Mouse (Mus musculus) adrenal gland, adult 18-20 months (tissue): Measurements from ENCODE around the gene Ust. TPM values are rescaled to one million over a fixed set of nuclear protein-coding genes. Genes with fewer than 3 reads are reported as not detected.

ENCODE experiments used
- DNase-seq, 2 experiments: peaks; one replicate each; pipeline ENCODE4 v3.0.0; 2021 to 2022; ENCODE audit warnings: low spot score in 2 of 2
- total RNA-seq, 2 experiments: library from RNA; stranded (reverse); gene quantifications; 1 replicate in 1 of 2; 2 replicates in 1 of 2; pipeline ENCODE4 v1.2.3; 2021

Ust gene
- total RNA-seq, 2 experiments from 2014 or later, result 5.9 to 6.4 TPM

DNA sequence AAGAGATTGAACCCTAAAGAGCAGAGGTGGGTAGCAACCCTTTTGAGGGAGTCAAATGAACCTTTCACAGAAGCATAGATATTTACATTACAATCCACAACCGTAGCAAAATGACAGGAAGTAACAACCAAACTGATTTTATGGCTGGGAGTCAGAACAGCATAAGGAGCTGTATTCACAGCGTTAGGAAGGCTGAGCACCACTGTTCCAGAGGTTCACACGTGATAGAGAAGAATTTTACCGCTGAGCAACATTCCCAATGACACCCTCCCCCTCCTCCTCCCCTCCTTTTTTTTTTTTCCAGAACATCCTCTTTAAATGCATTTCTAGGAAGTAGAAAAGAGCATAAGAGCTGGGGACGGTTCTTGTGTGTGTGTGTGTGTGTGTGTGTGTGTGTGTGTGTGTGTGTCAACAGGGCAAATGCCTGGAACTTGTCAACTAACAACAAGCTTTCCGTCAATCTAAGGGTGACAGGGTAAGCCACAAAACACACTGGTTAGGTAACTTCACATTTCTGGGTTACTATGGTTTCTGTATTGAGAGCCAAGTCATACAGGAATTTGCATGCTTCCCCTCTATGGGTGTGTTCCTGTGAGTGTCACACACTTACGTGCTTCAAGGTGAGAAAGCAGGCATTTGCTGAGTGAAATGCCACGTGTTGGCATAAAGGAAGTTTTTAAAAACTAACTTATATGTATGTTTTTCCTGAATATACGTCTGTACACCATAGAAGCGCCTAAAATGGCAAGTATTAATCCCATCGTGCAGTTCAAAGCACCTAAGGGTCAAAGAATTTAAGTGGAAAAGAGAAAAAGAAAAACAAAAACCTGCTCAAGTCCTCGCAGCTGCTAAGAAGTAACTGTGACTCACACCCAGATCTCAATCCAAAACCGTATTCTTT is 13.0 kb downstream of the Ust start:
- DNase-seq, result no peak

DNA sequence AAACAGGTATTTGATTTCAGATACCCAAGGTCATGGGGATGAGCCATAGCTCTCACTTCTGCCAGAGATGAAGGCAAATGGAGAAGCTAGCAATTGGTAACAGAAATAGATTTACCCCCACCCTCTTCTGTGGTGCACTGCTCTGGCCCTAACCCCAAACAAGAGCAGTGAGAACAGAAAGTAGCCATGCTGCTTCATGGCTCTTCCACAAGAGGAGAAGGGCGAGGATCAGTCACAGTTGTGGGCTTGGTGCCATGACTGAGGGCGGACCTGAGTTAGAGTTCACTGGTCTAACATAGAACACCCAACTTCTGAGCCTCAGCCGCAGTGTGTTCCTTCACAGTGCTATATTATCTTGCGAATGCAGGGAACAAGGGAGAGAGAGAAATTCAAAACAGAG is 13.8 kb downstream of the Ust start:
- DNase-seq, result no peak

DNA sequence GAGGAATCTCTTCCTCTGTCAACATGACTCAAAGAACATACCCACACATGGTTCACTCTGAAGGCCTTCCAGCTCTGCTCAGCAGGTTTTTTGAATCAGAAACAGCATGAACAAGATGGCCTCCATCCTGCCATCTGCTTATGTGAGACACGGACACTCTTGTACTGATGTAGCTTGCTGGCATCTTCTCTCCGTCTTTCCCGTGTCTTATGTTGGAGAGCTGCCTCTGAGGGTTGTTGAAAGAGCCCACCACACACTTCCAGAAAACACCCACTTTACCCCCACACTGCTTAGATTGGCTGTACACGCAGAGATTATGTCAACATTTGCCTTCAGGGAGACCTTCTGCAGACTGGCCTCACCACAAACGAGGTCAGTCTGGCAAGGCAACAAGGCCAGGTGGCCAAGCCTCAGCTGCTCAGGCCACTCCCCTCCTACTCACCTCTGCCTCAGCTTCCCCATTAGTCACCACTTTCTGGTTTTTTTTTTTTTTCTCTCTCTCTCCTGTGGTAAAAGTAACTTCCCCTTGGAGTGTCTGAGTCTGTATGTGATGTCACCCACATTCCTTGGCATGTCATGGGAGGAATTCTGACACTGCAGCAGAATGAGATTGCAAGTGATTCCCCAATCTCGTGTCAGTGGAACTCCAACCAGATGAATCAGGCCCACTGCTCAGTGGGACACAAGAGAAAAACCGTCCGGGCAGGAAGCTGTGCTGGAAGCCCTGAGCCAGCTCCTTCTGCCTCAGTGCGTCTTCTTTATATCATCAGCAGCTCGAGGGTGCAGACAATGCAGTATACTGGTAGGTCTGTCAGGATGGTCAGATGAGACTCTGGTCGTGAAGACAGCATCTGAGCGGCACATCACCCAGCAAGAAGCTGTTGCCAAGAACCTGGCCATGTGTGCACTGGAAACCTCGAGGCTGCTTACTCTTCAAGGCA is 19.4 kb downstream of the Ust start:
- no peak for DNase-seq

DNA sequence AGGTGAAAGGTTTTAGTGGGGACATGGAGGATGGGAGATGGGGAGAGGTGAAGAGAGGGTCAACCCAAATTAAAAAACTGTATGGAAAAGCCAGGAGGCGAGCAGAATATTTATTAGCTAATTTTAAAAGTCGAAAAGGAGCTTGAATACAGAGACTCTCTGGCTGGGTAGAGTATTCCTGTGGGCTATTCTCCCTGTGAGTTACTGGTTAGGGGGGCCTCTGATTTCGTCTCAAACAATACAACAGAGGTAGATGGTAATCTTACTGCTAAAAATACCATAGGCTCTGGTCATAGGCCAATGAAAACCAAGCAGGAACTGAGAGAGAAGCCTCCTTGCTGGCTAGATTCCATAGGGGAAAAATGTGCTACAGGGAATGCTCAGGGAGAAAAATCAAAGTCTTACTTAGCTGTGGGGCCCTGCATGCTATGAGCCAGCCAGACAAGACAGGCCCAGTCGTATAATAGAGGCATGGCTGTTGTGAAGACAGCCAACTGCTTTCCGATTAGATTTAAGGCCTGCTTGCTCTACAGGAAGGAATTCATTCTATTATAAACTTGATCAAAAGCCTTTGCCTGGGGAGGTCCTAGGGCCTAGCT is 23.0 kb downstream of the Ust start:
- DNase-seq, result no peak

DNA sequence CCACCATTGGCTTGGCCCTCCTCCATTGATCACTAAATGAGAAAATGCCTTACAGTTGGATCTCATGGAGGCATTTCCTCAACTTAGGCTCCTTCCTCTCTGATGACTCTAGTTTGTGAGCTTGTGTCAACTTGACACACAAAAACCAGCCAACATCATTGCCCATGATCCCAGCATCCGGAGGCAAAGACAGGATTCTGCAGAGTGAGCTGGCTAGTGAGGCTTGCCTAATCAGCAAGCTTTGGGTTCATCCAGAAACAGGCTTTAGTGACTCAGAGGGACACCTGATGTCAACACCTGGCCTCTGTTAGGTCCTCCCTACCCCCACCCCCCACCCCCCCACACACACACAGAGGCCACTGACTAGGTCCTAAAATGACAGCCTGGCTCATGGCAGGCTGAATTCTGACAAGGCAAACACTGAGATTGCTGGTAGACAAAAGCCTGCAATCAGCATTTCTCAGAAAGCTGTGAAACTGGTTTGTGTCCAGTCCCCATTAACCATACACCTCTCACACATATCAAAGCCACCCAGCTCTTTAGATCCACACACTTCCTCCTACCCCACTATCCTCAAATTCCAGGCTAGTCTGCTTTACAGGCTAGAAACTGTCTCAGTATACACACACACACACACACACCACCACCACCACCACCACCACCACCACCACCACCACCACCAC is 26.6 kb downstream of the Ust start:
- no peak for DNase-seq

DNA sequence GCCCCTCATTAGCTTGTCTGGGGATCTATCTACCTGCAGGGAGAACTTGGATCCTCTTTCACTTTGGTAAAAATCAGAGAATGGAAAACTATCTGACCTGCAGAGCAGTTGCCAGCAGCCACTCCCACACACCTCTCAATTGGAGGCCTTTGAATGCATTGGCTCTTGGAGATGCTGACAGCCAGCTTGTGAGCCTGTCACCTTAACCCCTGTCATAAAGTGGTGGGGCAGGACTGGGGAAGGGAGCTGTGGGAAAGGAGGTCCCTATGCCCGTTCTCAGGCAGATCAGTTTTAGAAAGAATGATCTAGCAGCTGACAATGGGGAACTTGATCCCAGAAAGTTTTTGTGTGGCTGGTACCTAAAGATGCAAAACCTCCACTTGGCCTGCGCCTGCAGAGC is 31.2 kb downstream of the Ust start:
- no peak for DNase-seq

DNA sequence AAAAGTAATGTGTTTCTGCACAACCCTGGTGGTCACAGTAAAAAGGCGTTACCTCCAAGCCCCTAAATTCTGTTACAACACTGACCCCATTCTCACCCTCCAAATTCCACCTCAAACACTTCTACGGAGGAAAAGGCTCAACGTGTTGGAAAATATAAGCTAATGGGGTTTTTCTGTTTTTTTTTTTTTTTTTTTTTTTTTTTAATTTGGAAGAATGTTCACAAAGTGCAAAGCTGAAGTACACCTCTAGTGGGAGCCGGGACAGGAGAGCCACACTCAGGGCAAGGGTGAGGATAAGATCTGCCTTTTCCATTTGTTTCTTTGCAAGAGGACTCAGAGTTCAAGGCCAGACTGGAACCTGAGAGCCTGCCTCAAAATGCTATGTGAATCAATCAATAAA is 34.1 kb downstream of the Ust start:
- no peak for DNase-seq

DNA sequence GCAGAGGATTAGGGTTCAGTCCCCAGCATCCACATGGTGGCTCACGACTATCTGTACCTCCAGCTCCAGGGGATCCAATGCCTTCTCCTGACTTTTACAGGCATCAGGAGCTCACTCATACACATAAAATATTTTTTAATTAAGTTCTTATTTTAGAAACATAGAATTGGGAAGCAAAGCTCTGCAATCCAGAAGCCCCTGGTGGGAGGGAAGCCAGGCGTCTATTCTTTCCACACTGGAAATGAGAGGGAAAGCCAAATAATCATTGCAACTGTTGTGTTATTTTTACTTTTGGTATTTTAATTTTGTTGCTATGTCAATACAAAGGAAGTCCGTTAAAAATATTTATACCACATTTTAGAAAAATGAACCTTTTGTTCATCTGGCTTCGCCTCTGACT is 35.8 kb downstream of the Ust start:
- DNase-seq, result no peak

DNA sequence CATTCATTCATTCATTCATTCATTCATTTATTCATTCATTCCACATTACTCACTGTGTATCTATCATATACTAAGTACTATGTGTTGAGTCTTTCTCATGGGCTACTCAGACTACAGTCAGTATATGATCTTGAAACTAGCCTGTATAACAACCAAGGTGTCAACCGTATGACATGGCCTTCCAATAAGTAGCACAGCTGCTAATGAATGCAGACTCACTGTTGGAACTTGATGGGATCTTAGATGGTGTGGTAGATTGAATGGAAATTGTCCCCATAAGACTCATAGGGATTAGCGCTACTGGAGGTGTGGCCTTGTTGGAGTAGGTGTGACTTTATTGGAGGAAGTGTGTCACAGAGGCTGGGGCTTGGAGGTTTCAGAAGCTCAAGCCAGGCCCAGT is 38.8 kb downstream of the Ust start:
- DNase-seq, result no peak

DNA sequence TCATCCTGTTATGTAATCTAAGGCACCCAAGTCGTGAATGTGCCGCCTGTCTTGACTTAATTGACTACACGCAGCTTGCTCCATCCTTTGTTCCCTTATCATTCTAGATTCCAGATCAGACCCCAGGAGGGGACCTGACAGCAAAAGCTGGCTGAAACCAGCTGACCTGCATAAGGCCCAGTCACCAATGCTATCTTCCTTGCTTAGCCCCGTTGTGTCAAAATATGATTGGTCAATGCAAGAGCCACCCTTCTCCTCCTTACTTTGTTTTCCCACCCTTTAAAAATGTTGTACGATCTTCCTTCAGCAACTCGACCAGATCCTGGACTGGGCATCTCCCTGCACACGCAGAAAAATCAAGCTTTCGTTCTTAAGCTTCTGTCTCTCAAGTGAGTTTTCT is 40.7 kb downstream of the Ust start:
- DNase-seq, result no peak

DNA sequence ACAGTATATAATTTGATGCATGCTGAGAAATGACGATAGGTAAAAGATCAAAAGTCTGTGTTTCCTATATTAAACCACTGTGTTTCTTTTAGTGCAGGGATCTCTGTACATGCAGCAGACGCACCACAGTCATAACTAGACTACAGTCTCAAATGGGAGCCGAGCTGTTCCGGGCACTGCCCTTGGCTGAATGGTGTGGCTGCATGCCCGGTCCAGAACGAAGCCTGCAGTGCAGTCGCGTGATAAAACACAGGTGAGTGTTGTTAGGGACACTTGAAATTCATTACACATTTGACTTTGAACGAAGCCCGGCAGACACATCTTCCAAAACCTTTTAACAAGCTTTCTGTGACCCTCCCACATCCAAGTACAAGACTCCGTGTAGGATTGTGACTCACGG is 46.6 kb downstream of the Ust start:
- DNase-seq, result no peak

DNA sequence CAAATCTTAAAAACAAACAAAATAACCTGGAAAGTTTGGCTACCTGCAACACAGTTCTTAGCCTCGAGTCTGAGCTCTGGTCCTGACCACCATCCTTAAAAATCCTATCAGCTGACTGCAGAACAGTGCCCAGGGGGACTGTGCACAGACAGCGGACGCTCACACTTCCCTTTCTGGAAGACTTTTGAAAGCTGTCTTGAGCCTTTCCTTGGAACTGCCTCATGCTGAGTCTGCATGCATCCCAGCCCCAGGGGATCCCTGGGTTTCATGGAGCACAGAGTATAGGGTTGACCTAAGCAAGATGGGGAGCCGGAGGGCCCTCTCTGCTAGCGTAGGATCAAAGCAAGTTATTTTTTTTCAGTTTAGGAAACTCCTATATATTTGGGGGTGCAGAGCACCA is 47.6 kb downstream of the Ust start:
- DNase-seq, result no peak

DNA sequence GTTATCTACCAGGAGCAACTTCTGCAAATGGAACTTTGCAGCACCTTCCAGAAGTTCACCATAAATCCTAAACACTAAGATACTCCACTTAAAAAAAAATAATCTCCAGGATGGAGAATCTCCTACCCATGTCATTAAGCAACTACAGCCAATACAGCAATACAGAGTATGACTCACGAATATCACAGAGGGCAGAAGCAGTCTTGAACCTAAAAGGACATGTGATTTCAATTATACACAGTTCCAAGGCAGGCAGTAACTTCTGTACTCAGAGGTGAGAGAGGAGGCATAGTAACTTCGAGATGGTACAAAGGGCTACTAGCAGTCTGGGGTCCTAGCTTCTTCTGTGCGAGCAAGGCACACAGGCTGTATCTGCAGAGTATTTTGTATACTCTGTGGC is 49.1 kb downstream of the Ust start:
- no peak for DNase-seq

DNA sequence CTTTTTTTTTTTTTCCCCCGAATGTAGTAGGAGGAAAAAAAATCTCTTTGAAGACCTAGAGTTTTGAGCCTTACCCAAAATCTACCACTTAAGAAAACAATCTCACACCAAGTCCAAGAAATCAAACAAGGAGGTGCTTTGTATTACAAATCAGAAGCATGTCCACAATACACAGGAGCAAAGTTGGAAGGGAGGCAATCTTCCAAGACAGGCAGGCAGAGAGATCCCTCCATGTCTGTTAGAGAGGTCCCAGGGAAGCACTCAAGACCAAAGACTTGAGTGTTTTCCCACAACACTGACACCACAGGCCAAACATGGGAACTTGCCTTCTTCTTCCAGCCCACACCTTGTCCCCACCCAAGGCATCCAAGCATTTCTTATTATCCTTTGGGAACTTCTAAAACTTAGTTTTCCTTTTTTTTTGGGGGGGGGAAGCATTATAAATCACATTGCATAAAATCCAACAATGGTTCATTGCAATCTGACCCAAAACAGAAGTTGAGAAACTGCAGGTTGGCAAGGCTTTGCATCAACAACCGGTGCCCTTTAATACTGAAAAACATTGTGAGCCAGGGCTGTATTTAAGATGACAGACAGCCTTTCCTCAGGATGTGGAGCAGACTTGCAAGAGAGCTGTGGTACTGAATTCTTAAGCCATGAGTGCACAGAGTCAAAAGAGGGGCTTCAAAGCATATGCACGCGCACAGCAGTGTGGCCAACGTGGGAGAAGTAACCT is 49.8 kb downstream of the Ust start:
- no peak for DNase-seq

DNA sequence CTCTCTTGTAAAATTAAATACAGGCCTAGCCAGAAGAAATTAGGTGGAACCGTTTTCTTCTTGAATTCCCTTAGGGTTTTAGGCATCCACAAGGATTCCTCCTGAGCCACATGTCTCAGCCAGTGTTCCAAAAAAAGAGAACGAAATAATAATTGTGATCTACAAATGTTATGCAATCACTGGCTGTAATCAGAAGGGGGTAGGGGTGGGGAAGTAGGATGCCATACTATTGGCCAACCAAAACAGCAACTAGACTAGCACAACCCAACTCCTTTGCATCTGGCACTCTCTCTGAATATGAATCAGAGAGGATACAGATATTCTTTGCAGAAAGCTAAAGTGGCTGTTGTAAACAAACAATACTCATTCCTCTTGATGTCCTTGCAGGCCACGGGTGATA is 52.7 kb downstream of the Ust start:
- no peak for DNase-seq

DNA sequence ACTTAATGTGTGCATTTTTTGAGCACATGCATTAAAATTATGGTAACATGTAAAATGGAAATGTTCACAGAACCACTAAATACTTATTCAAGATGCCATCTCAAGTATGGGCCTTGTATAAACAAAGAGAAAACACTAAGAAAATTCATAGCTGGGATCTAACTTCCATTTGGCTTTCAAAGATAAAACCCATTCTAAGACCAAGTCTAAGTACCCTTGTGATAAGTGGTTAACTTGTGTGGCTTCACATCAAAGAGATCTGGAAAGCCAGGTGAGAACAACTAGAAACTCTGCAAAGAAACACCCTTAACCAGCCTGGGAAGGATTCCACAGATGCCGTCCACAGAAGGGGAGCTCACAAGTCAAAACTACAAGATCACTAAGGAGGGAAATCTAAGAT is 53.4 kb downstream of the Ust start:
- DNase-seq, result no peak

DNA sequence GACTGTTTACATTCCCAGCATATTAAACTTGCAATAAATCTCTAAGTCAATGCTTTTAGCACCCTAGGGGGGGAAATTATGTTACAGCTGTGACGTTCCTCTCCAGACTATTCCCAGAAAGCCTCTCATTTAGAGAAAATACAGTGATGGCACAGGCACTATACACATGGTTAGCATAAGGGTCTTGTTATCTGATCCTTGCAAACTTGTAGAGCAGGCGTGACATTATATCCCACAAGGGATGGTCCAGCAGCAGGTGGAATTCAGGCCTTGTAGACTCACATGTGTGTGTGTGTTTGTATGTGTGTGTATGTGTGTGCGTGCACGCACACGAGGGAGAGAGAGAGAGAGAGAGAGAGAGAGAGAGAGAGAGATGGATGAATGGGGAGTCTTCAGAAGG is 57.3 kb downstream of the Ust start:
- no peak for DNase-seq

DNA sequence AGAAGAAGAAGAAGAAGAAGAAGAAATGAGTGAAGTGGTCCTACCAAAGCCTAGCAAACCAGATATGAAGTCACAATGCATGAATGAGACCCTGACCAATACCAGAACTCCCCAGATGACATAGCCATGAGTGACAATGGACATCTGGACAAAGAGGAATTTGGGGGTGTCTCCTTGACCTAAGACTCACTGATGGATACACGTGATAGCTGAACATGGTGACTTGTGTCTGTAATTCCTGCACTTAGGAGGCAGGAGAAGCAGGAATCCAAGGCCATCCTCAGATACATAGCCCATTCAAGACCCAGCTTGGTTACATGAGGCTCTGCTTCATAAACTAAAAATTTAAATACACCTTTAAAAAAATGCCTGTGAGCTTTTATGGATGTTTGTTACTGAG is 63.9 kb downstream of the Ust start:
- DNase-seq, result no peak

DNA sequence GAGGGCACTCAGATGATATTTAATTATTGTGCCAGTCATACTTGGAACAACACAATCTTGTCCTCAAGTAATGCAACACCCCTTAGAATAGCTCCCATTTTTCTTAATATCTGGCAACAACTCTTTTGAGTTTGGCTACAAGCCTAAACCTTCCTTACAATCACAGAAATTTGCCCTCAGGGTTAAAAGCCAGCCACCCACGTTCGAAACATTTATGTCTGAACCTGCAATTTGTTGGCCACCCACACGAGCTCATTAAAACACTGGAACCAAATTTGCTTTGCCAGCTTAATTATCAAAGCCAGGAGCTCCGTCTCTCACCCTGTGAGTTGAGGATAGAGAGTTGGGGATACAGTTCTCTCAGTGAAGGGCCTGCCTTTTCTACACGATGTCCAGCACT is 70.9 kb downstream of the Ust start:
- DNase-seq, result no peak

DNA sequence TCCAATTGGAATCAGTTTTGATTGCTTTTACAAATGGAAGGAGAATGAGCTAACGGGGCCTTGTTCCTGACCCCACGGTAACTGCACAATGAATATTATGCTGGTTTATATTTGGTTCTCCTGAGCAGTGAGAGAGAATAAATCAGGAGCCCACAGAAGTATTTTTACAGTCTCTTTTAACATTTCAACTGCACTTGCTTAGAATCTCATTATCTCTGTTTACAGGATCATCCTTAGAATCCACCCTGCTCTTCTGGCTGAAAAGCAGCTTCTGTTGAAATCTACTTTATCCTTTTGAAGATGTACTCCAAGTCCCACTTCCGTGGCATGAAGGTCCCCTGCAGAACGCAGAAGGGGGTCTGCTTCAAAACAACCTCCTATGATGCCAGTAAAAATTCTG is 71.7 kb downstream of the Ust start:
- DNase-seq, result no peak

DNA sequence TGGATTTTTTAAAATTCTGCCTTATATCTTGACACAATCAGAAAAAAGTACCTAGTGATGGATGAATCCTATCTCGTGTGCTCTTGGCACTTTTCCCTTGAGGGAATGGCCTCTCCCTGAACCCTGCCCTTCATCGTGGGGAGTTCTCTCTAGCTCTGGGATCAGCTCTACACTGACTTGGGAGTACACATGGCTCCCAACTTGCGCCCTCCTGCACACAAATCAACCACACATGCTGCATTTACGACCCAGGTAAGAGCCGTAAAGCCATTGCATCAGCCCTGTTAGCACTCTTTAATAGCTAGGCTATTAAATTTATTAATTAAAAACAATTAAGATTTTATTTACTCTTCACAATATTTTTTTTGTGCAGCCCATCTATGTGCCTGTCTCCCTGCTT is 74.6 kb downstream of the Ust start:
- no peak for DNase-seq
